Mouse (Mus musculus): ENCODE data around the gene Timm8a2. TPM values are rescaled to one million over a fixed set of nuclear protein-coding genes. Genes with fewer than 3 reads are reported as not detected.

Gene Timm8a2
- polyA plus RNA-seq, 1 experiment from 2014 or later, result not detected

GRCm38 (mm10) chr14:121992395-121993280 is 41.8 kb upstream of the Timm8a2 start:
- no peak overlapping the region for H3K4me3 ChIP-seq (replicated peaks; ENCODE audit: low read length)
- no peak overlapping the region for H3K4me2 ChIP-seq (replicated peaks)
- H3K9me3 ChIP-seq (ENCODE audit: control insufficient read depth, low read length), result no peaks in the 10 kb centered on the region
- 93% methylated on average over 13 of the region's 13 CpGs for WGBS
- H3K27ac ChIP-seq, result no peak overlapping the region
- no peaks in the 10 kb centered on the region for H3K27me3 ChIP-seq (ENCODE audit: control insufficient read depth, insufficient read depth, low read length)
- H3K4me1 ChIP-seq (replicated peaks; ENCODE audit: control insufficient read depth, insufficient read depth, low read length), result no peaks in the 10 kb centered on the region
- H3K9ac ChIP-seq, result no peak overlapping the region
- DNase-seq (ENCODE audit: low spot score) (no peak), ATAC-seq (ENCODE audit: low FRiP score) (no peak)
- peaks cover 18% of the 10 kb centered on the region for H3K36me3 ChIP-seq (replicated peaks; ENCODE audit: control insufficient read depth, insufficient read depth)

DNA sequence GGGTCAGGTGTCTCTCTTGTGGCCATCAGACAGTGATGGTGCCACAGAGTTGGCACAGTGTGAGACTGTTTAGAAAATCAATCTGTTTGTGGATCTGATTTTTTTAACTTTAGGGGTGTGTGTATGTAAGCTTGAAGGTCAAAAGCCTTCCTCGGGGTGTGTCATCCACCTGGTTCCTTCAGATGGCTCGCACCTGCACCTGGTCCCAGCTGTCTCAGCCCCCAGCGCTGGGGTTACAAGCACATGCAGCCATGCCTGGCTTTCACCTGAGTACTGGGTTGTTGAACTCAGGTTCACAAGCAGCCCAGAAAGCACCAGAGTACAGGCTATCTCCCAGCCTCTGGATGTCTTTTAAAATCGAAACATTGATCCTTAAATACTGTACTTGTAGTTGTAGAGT is 40.9 kb upstream of the Timm8a2 start:
- no peak overlapping the region for H3K4me2 ChIP-seq (replicated peaks)
- H3K36me3 ChIP-seq (replicated peaks; ENCODE audit: control insufficient read depth, insufficient read depth), result peaks cover 18% of the 10 kb centered on the region
- no peak overlapping the region for H3K9ac ChIP-seq
- no peak overlapping the region for H3K27ac ChIP-seq
- ATAC-seq (ENCODE audit: low FRiP score) (no peak), DNase-seq (ENCODE audit: low spot score) (no peak)
- H3K27me3 ChIP-seq (ENCODE audit: control insufficient read depth, insufficient read depth, low read length), result no peaks in the 10 kb centered on the region
- 98% methylated on average over 4 of the region's 4 CpGs for WGBS
- no peaks in the 10 kb centered on the region for H3K4me1 ChIP-seq (replicated peaks; ENCODE audit: control insufficient read depth, insufficient read depth, low read length)
- H3K9me3 ChIP-seq (ENCODE audit: control insufficient read depth, low read length), result no peaks in the 10 kb centered on the region
- no peak overlapping the region for H3K4me3 ChIP-seq (replicated peaks; ENCODE audit: low read length)

DNA sequence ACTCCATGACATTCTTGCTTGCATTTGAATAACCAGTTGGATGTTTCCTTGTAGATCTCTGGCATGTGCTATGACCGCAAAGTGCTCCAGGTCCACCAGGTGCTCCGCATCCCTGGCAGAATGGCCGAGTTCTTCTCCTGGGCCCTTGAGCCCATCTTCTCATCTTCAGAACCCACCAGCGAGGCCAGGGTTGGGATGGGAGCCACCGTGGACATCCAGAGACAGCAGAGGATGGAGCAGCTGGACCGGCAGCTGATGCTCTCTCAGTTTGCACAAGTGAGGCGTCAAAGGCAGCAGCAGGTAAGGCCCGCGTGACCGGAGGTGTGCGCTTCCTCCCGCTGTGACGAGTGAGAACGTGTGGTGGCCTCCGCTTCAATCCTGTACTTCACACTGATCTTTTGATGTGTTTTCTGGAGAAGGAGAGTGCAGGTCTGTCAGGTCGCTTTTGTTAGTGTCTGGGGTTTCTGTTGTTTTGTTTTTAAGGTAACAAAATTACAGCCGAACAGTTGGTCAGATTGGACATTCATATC is 40.2 kb upstream of the Timm8a2 start:
- Histone ChIP-seq H3K27ac (no peak overlapping the region), H3K4me1 (replicated peaks; ENCODE audit: control insufficient read depth, insufficient read depth, low read length) (no peaks in the 10 kb centered on the region), H3K9ac (no peak overlapping the region), H3K27me3 (ENCODE audit: control insufficient read depth, insufficient read depth, low read length) (no peaks in the 10 kb centered on the region), H3K9me3 (ENCODE audit: control insufficient read depth, low read length) (no peaks in the 10 kb centered on the region), H3K4me2 (replicated peaks) (no peak overlapping the region), H3K4me3 (replicated peaks; ENCODE audit: low read length) (no peak overlapping the region), H3K36me3 (replicated peaks; ENCODE audit: control insufficient read depth, insufficient read depth) (peaks cover 18% of the 10 kb centered on the region)
- 96% methylated on average over 17 of the region's 17 CpGs for WGBS
- no peak for DNase-seq (ENCODE audit: low spot score)
- ATAC-seq (ENCODE audit: low FRiP score), result no peak

DNA sequence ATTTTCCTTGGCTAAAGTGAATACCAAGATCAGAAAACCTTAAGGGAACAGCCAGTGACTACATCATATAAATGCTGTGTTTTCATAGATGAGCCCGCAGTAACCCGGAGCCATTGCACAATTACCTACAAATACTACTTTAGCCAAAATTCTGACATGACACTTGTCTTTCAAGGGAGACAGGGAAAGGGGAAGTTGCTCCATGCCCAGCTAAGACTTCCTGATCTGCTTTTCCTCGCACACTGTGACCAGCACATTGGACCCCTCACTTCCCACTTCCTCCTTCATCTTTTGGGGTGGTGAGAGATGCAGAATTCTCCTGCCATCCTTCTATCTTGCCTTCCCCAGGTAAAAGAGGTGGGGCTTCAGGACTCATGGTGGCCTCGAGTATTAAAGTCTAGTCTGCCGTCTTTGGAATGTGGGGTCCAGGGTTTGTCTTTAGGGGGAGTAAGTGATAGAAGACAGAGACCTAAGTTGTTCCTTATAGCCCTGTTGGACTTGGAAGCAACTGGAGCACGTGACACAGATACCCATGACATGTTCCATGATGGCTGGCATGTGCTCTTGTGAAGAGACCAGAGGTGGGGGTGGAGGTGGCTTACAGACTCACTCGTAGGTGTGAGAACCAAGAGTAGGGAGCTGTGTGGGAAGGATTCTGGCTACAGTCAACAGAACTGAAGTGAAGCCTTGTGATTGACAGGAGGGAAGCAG is 39.5 kb upstream of the Timm8a2 start:
- Histone ChIP-seq H3K27ac (no peak overlapping the region), H3K36me3 (replicated peaks; ENCODE audit: control insufficient read depth, insufficient read depth) (peaks cover 18% of the 10 kb centered on the region), H3K4me3 (replicated peaks; ENCODE audit: low read length) (no peak overlapping the region), H3K4me2 (replicated peaks) (no peak overlapping the region), H3K9ac (no peak overlapping the region), H3K9me3 (ENCODE audit: control insufficient read depth, low read length) (no peaks in the 10 kb centered on the region), H3K4me1 (replicated peaks; ENCODE audit: control insufficient read depth, insufficient read depth, low read length) (no peaks in the 10 kb centered on the region), H3K27me3 (ENCODE audit: control insufficient read depth, insufficient read depth, low read length) (no peaks in the 10 kb centered on the region)
- DNase-seq (ENCODE audit: low spot score) (no peak), ATAC-seq (ENCODE audit: low FRiP score) (no peak)
- 96% methylated on average over 7 of the region's 7 CpGs for WGBS

DNA sequence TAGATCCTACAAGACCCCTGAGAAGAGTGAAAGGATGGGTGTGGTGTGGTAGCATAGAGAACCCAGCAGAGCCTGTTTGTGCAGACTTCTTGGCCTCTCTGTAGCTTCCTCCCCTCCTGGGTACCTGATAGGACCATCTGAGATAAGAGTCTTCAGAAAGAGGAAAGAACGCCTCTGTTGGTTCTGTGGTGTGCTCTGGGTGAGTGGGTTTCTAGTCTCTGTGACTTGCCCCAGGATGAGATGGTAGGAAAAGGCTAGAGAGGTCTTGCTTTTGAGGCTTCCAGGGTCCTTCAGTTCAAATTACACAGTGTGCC is 39.0 kb upstream of the Timm8a2 start:
- no peak overlapping the region for H3K4me3 ChIP-seq (replicated peaks; ENCODE audit: low read length)
- no peaks in the 10 kb centered on the region for H3K4me1 ChIP-seq (replicated peaks; ENCODE audit: control insufficient read depth, insufficient read depth, low read length)
- H3K9me3 ChIP-seq (ENCODE audit: control insufficient read depth, low read length), result no peaks in the 10 kb centered on the region
- WGBS, result 100% methylated on average over 1 of the region's 1 CpGs
- no peak overlapping the region for H3K4me2 ChIP-seq (replicated peaks)
- no peak overlapping the region for H3K27ac ChIP-seq
- DNase-seq (ENCODE audit: low spot score) (no peak), ATAC-seq (ENCODE audit: low FRiP score) (no peak)
- no peak overlapping the region for H3K9ac ChIP-seq
- H3K27me3 ChIP-seq (ENCODE audit: control insufficient read depth, insufficient read depth, low read length), result no peaks in the 10 kb centered on the region
- peaks cover 18% of the 10 kb centered on the region for H3K36me3 ChIP-seq (replicated peaks; ENCODE audit: control insufficient read depth, insufficient read depth)

DNA sequence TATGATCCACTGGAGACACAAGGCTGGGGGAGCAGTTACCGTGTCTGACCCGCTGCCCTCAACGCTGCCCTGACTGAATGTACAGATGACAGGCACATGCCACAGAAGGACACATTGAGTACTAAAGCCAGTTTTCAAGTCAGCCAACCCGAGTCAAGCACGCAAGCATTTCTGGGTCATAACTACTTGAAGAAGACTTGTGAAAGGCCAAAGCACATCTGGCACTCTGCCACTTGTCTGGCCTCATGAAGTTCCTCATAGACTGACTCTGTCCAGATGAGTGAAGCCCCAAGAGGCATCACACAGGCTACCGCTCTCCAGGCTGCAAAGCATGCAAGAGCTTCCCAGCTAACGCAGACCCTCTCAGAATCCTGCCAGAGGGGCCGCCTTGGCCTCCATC is 37.7 kb upstream of the Timm8a2 start:
- H3K4me2 ChIP-seq (replicated peaks), result no peak overlapping the region
- no peak for ATAC-seq (ENCODE audit: low FRiP score)
- H3K9ac ChIP-seq, result no peak overlapping the region
- DNase-seq (ENCODE audit: low spot score), result no peak
- peaks cover 18% of the 10 kb centered on the region for H3K36me3 ChIP-seq (replicated peaks; ENCODE audit: control insufficient read depth, insufficient read depth)
- H3K9me3 ChIP-seq (ENCODE audit: control insufficient read depth, low read length), result no peaks in the 10 kb centered on the region
- 91% methylated on average over 8 of the region's 8 CpGs for WGBS
- no peak overlapping the region for H3K27ac ChIP-seq
- H3K4me3 ChIP-seq (replicated peaks; ENCODE audit: low read length), result no peak overlapping the region
- H3K27me3 ChIP-seq (ENCODE audit: control insufficient read depth, insufficient read depth, low read length), result no peaks in the 10 kb centered on the region
- no peaks in the 10 kb centered on the region for H3K4me1 ChIP-seq (replicated peaks; ENCODE audit: control insufficient read depth, insufficient read depth, low read length)

DNA sequence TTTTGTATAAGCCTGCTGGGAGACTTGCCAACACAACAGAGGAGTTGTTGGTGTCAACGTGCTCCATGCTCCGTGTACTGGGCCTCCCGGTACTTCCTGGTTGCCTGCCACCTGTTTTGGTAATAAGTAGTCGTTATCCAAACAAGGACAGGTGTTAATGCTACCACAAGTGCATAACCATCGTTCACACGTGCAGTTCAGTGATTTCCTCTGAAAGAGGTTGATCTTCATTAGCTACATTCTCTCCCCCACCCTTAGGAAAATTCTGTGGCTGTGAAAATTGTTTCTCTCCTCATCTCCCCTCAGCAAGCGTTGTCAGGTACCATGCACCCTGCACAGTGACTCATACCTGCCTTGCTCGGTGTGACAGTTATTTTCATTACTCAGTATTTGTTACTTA is 35.0 kb upstream of the Timm8a2 start:
- H3K9me3 ChIP-seq (ENCODE audit: control insufficient read depth, low read length), result no peaks in the 10 kb centered on the region
- 88% methylated on average over 8 of the region's 8 CpGs for WGBS
- no peak overlapping the region for H3K4me2 ChIP-seq (replicated peaks)
- ATAC-seq (ENCODE audit: low FRiP score), result no peak
- no peak for DNase-seq (ENCODE audit: low spot score)
- H3K36me3 ChIP-seq (replicated peaks; ENCODE audit: control insufficient read depth, insufficient read depth), result peaks cover 14% of the 10 kb centered on the region
- H3K4me1 ChIP-seq (replicated peaks; ENCODE audit: control insufficient read depth, insufficient read depth, low read length), result no peaks in the 10 kb centered on the region
- H3K27ac ChIP-seq, result no peak overlapping the region
- no peaks in the 10 kb centered on the region for H3K27me3 ChIP-seq (ENCODE audit: control insufficient read depth, insufficient read depth, low read length)
- H3K9ac ChIP-seq, result no peak overlapping the region
- no peak overlapping the region for H3K4me3 ChIP-seq (replicated peaks; ENCODE audit: low read length)

DNA sequence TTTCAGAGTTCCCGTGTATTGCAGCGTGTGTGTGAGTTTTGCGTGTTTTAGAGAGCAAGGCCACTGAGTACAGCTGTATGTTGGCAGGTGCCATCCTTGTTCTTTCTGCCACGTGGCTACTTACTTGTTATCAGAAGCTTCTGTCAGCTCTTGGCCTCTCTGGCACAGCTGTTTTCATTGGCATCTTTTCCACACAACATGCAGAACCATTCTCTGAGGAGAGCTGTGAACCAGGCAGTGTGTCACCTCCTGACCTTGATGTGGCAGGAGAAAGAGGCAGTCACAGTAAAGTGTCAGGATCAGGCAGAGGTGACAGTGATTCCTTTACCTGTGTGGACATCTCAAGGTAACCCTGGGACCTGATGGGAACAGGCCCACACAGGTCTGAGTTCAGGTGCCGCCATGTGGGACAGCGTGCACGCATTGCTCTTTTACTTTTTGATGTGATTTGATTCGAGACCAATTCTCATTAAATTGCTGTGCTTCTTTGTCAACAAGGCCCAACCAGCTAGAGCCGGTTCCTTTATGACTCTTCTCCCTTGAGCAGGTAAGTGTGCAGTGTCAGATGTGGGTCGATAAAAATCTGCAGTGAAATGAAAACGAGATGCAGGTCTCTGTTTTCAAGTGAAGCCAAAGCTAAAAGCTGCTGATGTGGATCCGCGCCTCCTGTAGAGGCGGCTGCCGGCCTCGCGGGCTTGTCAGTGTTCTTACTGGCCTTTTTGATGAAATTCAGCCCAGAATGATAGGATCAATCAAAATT is 33.9 kb upstream of the Timm8a2 start:
- no peaks in the 10 kb centered on the region for H3K4me1 ChIP-seq (replicated peaks; ENCODE audit: control insufficient read depth, insufficient read depth, low read length)
- H3K4me3 ChIP-seq (replicated peaks; ENCODE audit: low read length), result no peak overlapping the region
- peaks cover 5% of the 10 kb centered on the region for H3K36me3 ChIP-seq (replicated peaks; ENCODE audit: control insufficient read depth, insufficient read depth)
- H3K9me3 ChIP-seq (ENCODE audit: control insufficient read depth, low read length), result no peaks in the 10 kb centered on the region
- no peak overlapping the region for H3K27ac ChIP-seq
- ATAC-seq (ENCODE audit: low FRiP score) (no peak), DNase-seq (ENCODE audit: low spot score) (no peak)
- no peak overlapping the region for H3K4me2 ChIP-seq (replicated peaks)
- 92% methylated on average over 17 of the region's 17 CpGs for WGBS
- H3K9ac ChIP-seq, result no peak overlapping the region
- H3K27me3 ChIP-seq (ENCODE audit: control insufficient read depth, insufficient read depth, low read length), result no peaks in the 10 kb centered on the region

DNA sequence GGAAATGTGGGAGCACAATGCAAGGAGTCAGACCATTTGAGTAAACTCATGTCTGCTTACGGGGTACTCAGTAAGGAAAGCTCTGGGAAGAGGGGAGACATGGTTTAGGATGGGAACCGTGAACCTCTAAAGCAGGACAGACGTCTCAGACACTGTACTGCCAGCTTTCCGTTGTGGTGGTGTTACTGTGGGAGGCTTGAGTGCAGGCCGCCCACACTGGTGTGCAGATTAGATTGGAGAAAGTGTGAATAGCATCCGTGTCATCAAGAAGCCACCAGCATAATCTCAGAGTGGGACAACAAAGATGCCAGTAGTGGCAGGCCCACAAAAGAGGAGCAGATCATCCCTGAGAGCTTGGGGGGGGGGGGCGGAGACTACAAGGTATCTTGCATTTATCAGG is 32.2 kb upstream of the Timm8a2 start:
- Histone ChIP-seq H3K4me3 (replicated peaks; ENCODE audit: low read length) (no peak overlapping the region), H3K9me3 (ENCODE audit: control insufficient read depth, low read length) (no peaks in the 10 kb centered on the region), H3K36me3 (replicated peaks; ENCODE audit: control insufficient read depth, insufficient read depth) (no peaks in the 10 kb centered on the region), H3K9ac (no peak overlapping the region), H3K27ac (no peak overlapping the region), H3K4me2 (replicated peaks) (no peak overlapping the region), H3K4me1 (replicated peaks; ENCODE audit: control insufficient read depth, insufficient read depth, low read length) (no peaks in the 10 kb centered on the region), H3K27me3 (ENCODE audit: control insufficient read depth, insufficient read depth, low read length) (no peaks in the 10 kb centered on the region)
- WGBS, result 98% methylated on average over 7 of the region's 7 CpGs
- ATAC-seq (ENCODE audit: low FRiP score) (no peak), DNase-seq (ENCODE audit: low spot score) (no peak)

Data from hindbrain, embryonic 14.5 days (tissue).